Mouse (Mus musculus): ENCODE results near the gene Spata31. TPM values are rescaled to one million over a fixed set of nuclear protein-coding genes. Genes with fewer than 3 reads are reported as not detected.
A peak's percentile ranks its signal among the peaks of the same experiment; 100 is the strongest.

The Spata31 gene
- polyA plus RNA-seq (2016; fragmentation: Nextera tagmentation; extraction: Ambion mirVana), result not detected in 2 replicates

- H3K4me1 ChIP-seq, result no peaks in the 10 kb centered on the region
- H3K4me3 ChIP-seq (replicated peaks), result no peak within 1 kb of the TSS
- no peak within 1 kb of the TSS for H3K9ac ChIP-seq
- H3K4me2 ChIP-seq, result no peak within 1 kb of the TSS
- H3K27me3 ChIP-seq, result no peaks in the 10 kb centered on the region
- no peaks in the 10 kb centered on the region for H3K36me3 ChIP-seq (replicated peaks)
- no peak within 1 kb of the TSS for H3K27ac ChIP-seq
- WGBS, result 81% methylated on average over 1 of the region's 1 CpGs
- no peak for ATAC-seq (ENCODE audit: low FRiP score)
- H3K9me3 ChIP-seq, result no peaks in the 10 kb centered on the region
These were observed at the start of gene Spata31 for GRCm38 (mm10) chr13:64917191-64917590. Gene Spata31 (plus strand): TSS chr13:64917406.

- H3K27ac ChIP-seq, result no peak overlapping the region
- 0 out of 2 replicates have a peak, but pooled peaks cover 3% of the 10 kb centered on the region for H3K4me1 ChIP-seq
- H3K27me3 ChIP-seq, result no peaks in the 10 kb centered on the region
- H3K9ac ChIP-seq, result no peak overlapping the region
- peak; percentile 72; the same call in 1 of the 2 replicates for ATAC-seq (ENCODE audit: low FRiP score)
- H3K9me3 ChIP-seq, result 0 out of 2 replicates have a peak, but pooled peaks cover 4% of the 10 kb centered on the region
- H3K36me3 ChIP-seq (replicated peaks), result no peaks in the 10 kb centered on the region
- no peak overlapping the region for H3K4me3 ChIP-seq (replicated peaks)
- no peak overlapping the region for H3K4me2 ChIP-seq
- 7% methylated on average over 1 of the region's 1 CpGs for WGBS
These were observed 14.1 kb upstream of the Spata31 start for GRCm38 (mm10) chr13:64903132-64903531.

- WGBS, result 5% methylated on average over 16 of the region's 16 CpGs
- H3K9ac ChIP-seq, result no peak within 1 kb of the TSS
- H3K27me3 ChIP-seq, result no peaks in the 10 kb centered on the region
- H3K4me2 ChIP-seq, result peak within 1 kb of the TSS; percentile 48
- no peak within 1 kb of the TSS for H3K27ac ChIP-seq
- 0 out of 2 replicates have a peak, but pooled peaks cover 3% of the 10 kb centered on the region for H3K4me1 ChIP-seq
- H3K4me3 ChIP-seq (replicated peaks), result peak within 1 kb of the TSS; percentile 23
- no peaks in the 10 kb centered on the region for H3K36me3 ChIP-seq (replicated peaks)
- ATAC-seq (ENCODE audit: low FRiP score), result peak; percentile 88; the same call in 1 of the 2 replicates
- H3K9me3 ChIP-seq, result 0 out of 2 replicates have a peak, but pooled peaks cover 3% of the 10 kb centered on the region
These were observed 13.5 kb upstream of the Spata31 start, which contains the start of gene Cntnap3 for GRCm38 (mm10) chr13:64903585-64904208. Gene Cntnap3 (minus strand): TSS chr13:64903955.

Other genes starting within 250 kb of the Spata31 start
- 0.65 TPM in 2 replicates for gene Cntnap3, start 13.5 kb upstream of the Spata31 start, polyA plus RNA-seq (2016; fragmentation: Nextera tagmentation; extraction: Ambion mirVana)
- not detected in 2 replicates for gene Spata31d1c, start 115.7 kb downstream of the Spata31 start, polyA plus RNA-seq (2016; fragmentation: Nextera tagmentation; extraction: Ambion mirVana)
- not detected in 2 replicates for gene Prss47, start 135.4 kb downstream of the Spata31 start, polyA plus RNA-seq (2016; fragmentation: Nextera tagmentation; extraction: Ambion mirVana)
- 41.1 and 46.3 TPM in 2 replicates for gene Mfsd14b, start 195.6 kb downstream of the Spata31 start, polyA plus RNA-seq (2016; fragmentation: Nextera tagmentation; extraction: Ambion mirVana)
- gene Olfr465-ps1, start 220.7 kb downstream of the Spata31 start, polyA plus RNA-seq (2016; fragmentation: Nextera tagmentation; extraction: Ambion mirVana), result not detected in 2 replicates
- not detected in 2 replicates for gene Olfr466, start 232.8 kb downstream of the Spata31 start, polyA plus RNA-seq (2016; fragmentation: Nextera tagmentation; extraction: Ambion mirVana)

Measured in forebrain, embryonic 12.5 days (tissue).